26 mouse cellular contexts compared by ENCODE assay signal in genomic region chr13:94519276-94519675, GRCm38 (mm10).
DNase-seq lines count a peak whose midpoint lies in the region; ATAC-seq and TF ChIP-seq lines count a peak whose summit lies in the region.
"Had no signal": no experiment of that assay in that cellular context is flagged by ENCODE, and none has a peak within 500 bp of the region (broad histone marks: within the 10 kb centered on the region; RNA-seq: fewer than 3 reads in every experiment).

No protein-coding gene starts in this region.

- no peaks in the 10 kb centered on the region for H3K27me3 ChIP-seq in liver, adult 2 months (ENCODE audit: control insufficient read depth, insufficient read depth, low read length)
- no peaks in the 10 kb centered on the region for H3K27me3 ChIP-seq in liver, postnatal 0 days (ENCODE audit: insufficient read depth, low read length)
- H3K27me3 ChIP-seq in heart, embryonic 16.5 days (ENCODE audit: control insufficient read depth, insufficient read depth, low read length), result no peaks in the 10 kb centered on the region
- H3K27me3 ChIP-seq: CH12.LX; embryonic facial prominence, embryonic 12.5 days; hindbrain, embryonic 13.5 days; liver, embryonic 15.5 days; lung, embryonic 15.5 days; neural tube, embryonic 12.5 days; stomach, embryonic 15.5 days had no signal

- no peaks in the 10 kb centered on the region for H3K36me3 ChIP-seq in liver, adult 2 months (ENCODE audit: control insufficient read depth, insufficient read depth, low read length)
- H3K36me3 ChIP-seq in liver, postnatal 0 days (replicated peaks; ENCODE audit: insufficient read depth, low read length), result peaks cover 4% of the 10 kb centered on the region; the same call in 1 of the 2 replicates
- H3K36me3 ChIP-seq in heart, embryonic 16.5 days (ENCODE audit: control insufficient read depth, insufficient read depth), result no peaks in the 10 kb centered on the region
- H3K36me3 ChIP-seq: embryonic facial prominence, embryonic 12.5 days; liver, embryonic 15.5 days; lung, embryonic 15.5 days; stomach, embryonic 15.5 days had no signal

- no peaks in the 10 kb centered on the region for H3K9me3 ChIP-seq in liver, postnatal 0 days (ENCODE audit: low read length)
- H3K9me3 ChIP-seq in heart, embryonic 16.5 days (replicated peaks; ENCODE audit: control insufficient read depth, low read length), result no peaks in the 10 kb centered on the region
- H3K9me3 ChIP-seq: embryonic facial prominence, embryonic 12.5 days; hindbrain, embryonic 13.5 days; liver, embryonic 15.5 days; lung, embryonic 15.5 days; neural tube, embryonic 12.5 days; stomach, embryonic 15.5 days had no signal

- TF ChIP-seq POLR2A in liver, adult 2 months (IDR thresholded peaks at IDR 0.05; ENCODE audit: extremely low read depth, insufficient read depth, low read length), result no peak

- no peak overlapping the region for H3K9ac ChIP-seq in liver, adult 2 months (ENCODE audit: low read depth, low read length)
- H3K9ac ChIP-seq in liver, postnatal 0 days (replicated peaks), result no peak overlapping the region
- no peak overlapping the region for H3K9ac ChIP-seq in heart, embryonic 16.5 days (ENCODE audit: low read length)
- H3K9ac ChIP-seq: embryonic facial prominence, embryonic 12.5 days; hindbrain, embryonic 13.5 days; liver, embryonic 15.5 days; lung, embryonic 15.5 days; neural tube, embryonic 12.5 days; stomach, embryonic 15.5 days had no signal

- WGBS in liver, adult 2 months, result 80% methylated on average over 8 of the region's 8 CpGs
- 82% methylated on average over 8 of the region's 8 CpGs for WGBS in liver, postnatal 0 days (ENCODE audit: insufficient replicate concordance)
- WGBS in heart, embryonic 16.5 days, result 57% methylated on average over 8 of the region's 8 CpGs

- no peak for ATAC-seq in liver, postnatal 0 days
- ATAC-seq in heart, embryonic 16.5 days (replicated peaks; ENCODE audit: extremely low read depth, insufficient read depth, low FRiP score), result peak; percentile 72
- no peak for ATAC-seq in inflammation-experienced regulatory T-cells, adult 6 months
- ATAC-seq: forebrain, embryonic 14.5 days had no signal

- H3K4me2 ChIP-seq in liver, postnatal 0 days (ENCODE audit: low read depth, low read length), result no peak overlapping the region
- peak overlapping the region; percentile 10; the same call in 1 of the 2 replicates for H3K4me2 ChIP-seq in heart, embryonic 16.5 days (ENCODE audit: low read depth, low read length)
- H3K4me2 ChIP-seq: embryonic facial prominence, embryonic 12.5 days; hindbrain, embryonic 13.5 days; liver, embryonic 15.5 days; lung, embryonic 15.5 days; midbrain, embryonic 11.5 days; neural tube, embryonic 12.5 days; stomach, embryonic 15.5 days had no signal

- intact Hi-C loops in heart, postnatal 25 days (cut with DNase I), result no loop called here

- H3K4me3 ChIP-seq in liver, adult 2 months (ENCODE audit: insufficient read depth, low read depth, low read length), result no peak overlapping the region
- H3K4me3 ChIP-seq in liver, postnatal 0 days (ENCODE audit: low read depth, low read length), result no peak overlapping the region
- no peak overlapping the region for H3K4me3 ChIP-seq in heart, embryonic 16.5 days (ENCODE audit: low read length)
- H3K4me3 ChIP-seq: embryonic facial prominence, embryonic 12.5 days; hindbrain, embryonic 13.5 days; liver, embryonic 15.5 days; lung, embryonic 15.5 days; myocyte; neural tube, embryonic 12.5 days; stomach, embryonic 15.5 days had no signal

- peak; percentile 88 for DNase-seq in heart, adult 11 months
- no peak for DNase-seq in heart, postnatal 25 days (ENCODE audit: low spot score)
- DNase-seq in liver, adult 2 months (ENCODE audit: extremely low read depth, low read depth, low spot score), result peak; percentile 21
- no peak for DNase-seq in liver, postnatal 0 days
- no peak for DNase-seq in lung, postnatal 36 days
- DNase-seq: adrenal gland, postnatal 10 days; cerebellum, adult 8-10 months; cerebellum, postnatal 25 days; gastrocnemius, postnatal 14 days; kidney, adult 11 months; kidney, postnatal 14 days; layer of hippocampus, adult 9-11 months; liver; right cerebral cortex, postnatal 25 days had no signal

- no peak for TF ChIP-seq EP300 in liver, postnatal 0 days (IDR thresholded peaks at IDR 0.05; ENCODE audit: low read depth)

- H3K4me1 ChIP-seq in liver, adult 2 months (ENCODE audit: control insufficient read depth, insufficient read depth, low read length), result peaks cover 5% of the 10 kb centered on the region
- H3K4me1 ChIP-seq in liver, postnatal 0 days (ENCODE audit: insufficient read depth), result no peaks in the 10 kb centered on the region
- H3K4me1 ChIP-seq in heart, embryonic 16.5 days (ENCODE audit: control insufficient read depth, insufficient read depth, low read length), result peaks cover 12% of the 10 kb centered on the region
- H3K4me1 ChIP-seq: embryonic facial prominence, embryonic 12.5 days; hindbrain, embryonic 13.5 days; lung, embryonic 15.5 days; neural tube, embryonic 12.5 days; stomach, embryonic 15.5 days had no signal

- H3K79me2 ChIP-seq in liver, adult 2 months (ENCODE audit: control insufficient read depth, insufficient read depth, low read length), result no peaks in the 10 kb centered on the region

- no peak overlapping the region for H3K27ac ChIP-seq in liver, adult 2 months (replicated peaks; ENCODE audit: insufficient read depth, low read depth, low read length)
- no peak overlapping the region for H3K27ac ChIP-seq in liver, postnatal 0 days (ENCODE audit: low read depth)
- H3K27ac ChIP-seq in heart, embryonic 16.5 days (ENCODE audit: low read length), result peak overlapping the region; percentile 84
- H3K27ac ChIP-seq: embryonic facial prominence, embryonic 12.5 days; hindbrain, embryonic 13.5 days; liver, embryonic 15.5 days; lung, embryonic 15.5 days; neural tube, embryonic 12.5 days; stomach, embryonic 15.5 days had no signal

- no peak for TF ChIP-seq CTCF in liver, adult 2 months (IDR thresholded peaks at IDR 0.05; ENCODE audit: low read depth, low read length)
- TF ChIP-seq CTCF in liver, postnatal 0 days (IDR thresholded peaks at IDR 0.05; ENCODE audit: low read depth), result no peak

Comparison
In these comparisons a context has a peak if more than half of its experiments do, and no peak if none do; other contexts are left out.
1. DNase-seq: peak in heart, adult 11 months (single experiment) and liver, adult 2 months (single experiment); none in heart, postnatal 25 days (single experiment), liver, postnatal 0 days (single experiment) and lung, postnatal 36 days (single experiment).